Comparison of ENCODE assay signal across 8 mouse cellular contexts in genomic region chr2:127008469-127008998, GRCm38 (mm10). TPM values are rescaled to one million over a fixed set of nuclear protein-coding genes. Genes with fewer than 3 reads are reported as not detected.
A peak's percentile ranks its signal among the peaks of the same experiment; 100 is the strongest.
DNase-seq lines count a peak whose midpoint lies in the region; ATAC-seq and TF ChIP-seq lines count a peak whose summit lies in the region.

Gene Ap4e1, plus strand, starts transcription at chr2:127008717.

- peak; percentile 82 for ATAC-seq in activated CD4-positive, CD25-positive, alpha-beta regulatory T cell, adult 4 months
- ATAC-seq in megakaryocyte progenitor cell, adult 5-6 weeks (replicated peaks; ENCODE audit: poor library complexity): peak; percentile 96

- H3K27ac ChIP-seq in cortical plate, adult 2 months (ENCODE audit: insufficient read depth, low read length): no peak within 1 kb of the TSS

- peak; percentile 94 to 97 for DNase-seq in gastrocnemius, adult 8-10 months (ENCODE audit: low spot score in 2 of 2)
- peak; percentile 96 for DNase-seq in induced T-regulatory cell, adult 2 months (ENCODE audit: low read depth)
- DNase-seq in left cerebral cortex, adult 9 months (ENCODE audit: low spot score in 2 of 2): peak; percentile 81 to 98
- peak; percentile 97 for DNase-seq in right cerebral cortex, postnatal 14 days
- peak; percentile 94 to 95 for DNase-seq in urinary bladder, postnatal 36 days (ENCODE audit: low spot score in 2 of 2)

- peak; percentile 94 for TF ChIP-seq POLR2A in cortical plate, adult 2 months (IDR thresholded peaks at IDR 0.05; ENCODE audit: extremely low read depth, insufficient read depth, low read length)

- H3K4me3 ChIP-seq in cortical plate, adult 2 months (ENCODE audit: insufficient read depth, low read length): peak within 1 kb of the TSS; percentile 97

- TF ChIP-seq CTCF in cortical plate, adult 2 months (IDR thresholded peaks at IDR 0.05; ENCODE audit: extremely low read depth, insufficient read depth, low read length): peak; percentile 86

- peaks cover 2% of the 10 kb centered on the region; the same call in 1 of the 2 replicates for H3K4me1 ChIP-seq in cortical plate, adult 2 months (ENCODE audit: control insufficient read depth, insufficient read depth, low read length)

RNA-seq across cellular contexts. Expression of gene Ap4e1, which starts in this region (rescaled TPM):
- 10 to 100 TPM; 10.9 to 15.6 TPM for polyA plus RNA-seq in activated CD4-positive, CD25-positive, alpha-beta regulatory T cell, adult 4 months (2017; shearing (Covaris generic))
- 7.4 and 8.3 TPM in 2 replicates for polyA plus RNA-seq in cortical plate, adult 2 months (2012; rRNA removed)
- total RNA-seq in gastrocnemius, adult 8-10 months (2022): 10 to 100 TPM in 1 of 4 experiments, 1 to 10 TPM in 3; 9.0 to 12.1 (median 9.2) TPM
- total RNA-seq in megakaryocyte progenitor cell, adult 5-6 weeks (2015): 8.3 and 10.6 TPM in 2 replicates
- total RNA-seq in megakaryocyte progenitor cell, adult 5-6 weeks (2017): 17.1 and 20.6 TPM in 2 replicates
